Mouse (Mus musculus) left cerebral cortex, postnatal 10 days (tissue): ENCODE results near the gene Cttnbp2nl. TPM values are rescaled to one million over a fixed set of nuclear protein-coding genes. Genes with fewer than 3 reads are reported as not detected.

Experiments used
- DNase-seq, 2 experiments: peaks; one replicate each; pipeline ENCODE4 v3.0.0; 2021 to 2022; ENCODE audit warnings: low spot score in 2 of 2, mixed read lengths in 1 of 2; ENCODE audit errors: extremely low spot score in 1 of 2
- intact Hi-C: fragments of 180-260 bp; cut with DNase I; formaldehyde crosslinking; loops from one replicate; pipeline ENCODE4 v1.15.1; 2025
- total RNA-seq, 2 experiments: library from RNA; stranded (reverse); gene quantifications; 2 replicates each; pipeline ENCODE4 v1.2.3; 2021

The Cttnbp2nl gene
- total RNA-seq, 2 experiments from 2014 or later, result 38.7 to 42.7 TPM

DNA sequence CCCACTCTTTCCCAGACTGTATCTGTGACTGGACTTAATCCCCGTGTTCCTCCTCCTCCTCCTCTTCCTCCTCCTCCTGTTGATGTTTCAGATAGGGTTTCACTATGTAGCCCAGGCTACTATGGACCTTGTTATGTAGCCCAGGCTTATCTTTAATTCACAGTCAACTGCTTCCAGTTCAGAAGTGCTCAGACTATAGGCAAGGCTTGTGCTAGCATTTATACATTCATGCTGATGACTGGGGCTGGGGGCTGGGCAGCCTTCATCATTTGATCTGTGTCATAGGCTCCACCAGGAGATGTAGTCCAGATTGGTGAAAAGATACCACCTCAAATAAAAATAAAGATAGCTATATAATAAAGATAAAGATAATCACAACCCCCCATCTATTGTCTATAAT, 9.0 kb upstream of the Cttnbp2nl start:
- no peak for DNase-seq
- intact Hi-C loops, result no loop called here

DNA sequence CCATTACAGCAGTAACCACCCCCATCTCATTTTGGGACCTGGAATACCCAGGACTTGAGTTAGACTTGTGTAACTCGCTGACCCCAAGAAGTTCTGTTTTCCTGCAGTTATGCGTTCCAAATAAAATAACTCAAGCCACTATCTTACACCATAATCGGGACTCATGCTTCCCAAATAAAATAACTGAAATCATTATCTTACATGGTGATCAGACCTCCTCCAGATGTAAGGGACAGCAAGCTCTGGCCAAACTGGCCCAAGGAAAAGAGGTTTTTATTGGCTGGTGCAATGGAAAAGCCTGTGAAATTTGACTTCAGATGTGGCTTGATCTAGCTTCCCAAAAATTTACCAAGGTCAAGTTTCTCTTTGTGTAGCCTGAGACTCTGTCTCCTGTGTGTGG, 8.6 kb upstream of the Cttnbp2nl start:
- no peak for DNase-seq
- intact Hi-C loops, result no loop called here

DNA sequence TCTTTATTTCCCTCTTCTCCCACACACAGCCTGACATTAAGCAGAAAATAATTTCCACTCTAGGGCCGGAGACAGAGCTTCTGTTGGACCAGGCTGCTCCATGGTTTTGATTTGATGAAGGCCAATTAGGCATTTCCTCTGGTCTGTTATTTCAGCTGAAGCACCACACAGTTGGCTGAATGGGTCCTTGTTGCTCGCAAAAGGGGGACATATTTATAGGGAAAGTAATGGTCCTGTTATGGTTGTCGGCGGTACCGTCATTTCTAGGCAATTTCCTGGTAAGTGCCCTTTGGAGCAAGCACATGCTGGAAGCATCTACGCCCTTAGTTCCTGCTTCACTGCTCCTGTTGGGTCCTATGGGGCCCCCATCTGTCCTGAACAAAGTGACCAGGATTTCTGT, 8.0 kb upstream of the Cttnbp2nl start:
- intact Hi-C loops, result no loop called here
- no peak for DNase-seq

GRCm38 (mm10) chr3:105059911-105060310, 7.0 kb upstream of the Cttnbp2nl start:
- intact Hi-C loops, result no loop called here
- DNase-seq, result no peak

DNA sequence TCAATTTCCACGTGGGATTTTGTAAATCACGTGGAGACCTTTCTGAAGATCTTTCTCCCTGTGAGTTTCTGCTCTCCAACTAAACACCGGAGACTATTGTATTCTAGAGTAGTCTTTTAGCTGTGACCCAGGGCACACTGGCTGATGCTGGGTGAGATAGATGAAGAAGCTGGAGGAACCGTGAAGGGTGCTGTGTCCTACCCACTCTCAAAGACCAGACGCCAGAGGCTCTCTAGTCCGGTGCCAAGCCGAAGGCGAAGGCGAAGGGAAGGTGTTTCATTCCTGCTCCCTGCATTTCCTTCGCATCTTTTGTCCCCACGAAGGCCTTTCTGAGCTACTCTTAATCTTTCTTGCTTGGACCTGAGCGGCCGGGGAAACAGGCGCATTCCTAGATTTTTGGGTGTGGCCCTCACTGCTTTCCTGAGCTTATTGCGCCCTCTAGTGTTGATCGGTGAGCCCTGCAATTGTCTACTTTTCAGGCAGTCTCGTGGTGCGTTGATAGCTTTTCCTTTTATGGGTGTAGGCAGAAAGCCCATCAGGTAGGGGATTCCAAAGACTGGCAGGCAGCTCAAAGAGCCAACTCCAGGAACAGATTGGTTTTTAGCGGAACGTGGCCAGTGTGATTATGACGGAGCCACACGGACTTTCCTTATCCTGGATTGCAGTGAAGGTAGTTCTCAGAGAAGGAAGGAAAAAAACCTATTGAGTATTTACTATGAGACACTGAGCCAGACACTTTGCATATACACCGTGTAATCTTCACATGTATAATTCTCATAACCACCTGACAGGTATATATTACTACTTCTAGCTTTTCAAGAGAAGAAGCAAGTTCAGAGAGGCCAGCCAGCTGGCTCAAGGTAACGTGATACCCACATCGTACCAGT, 5.9 kb upstream of the Cttnbp2nl start:
- DNase-seq, result peak; percentile 85 to 87
- intact Hi-C loops, result no loop called here

DNA sequence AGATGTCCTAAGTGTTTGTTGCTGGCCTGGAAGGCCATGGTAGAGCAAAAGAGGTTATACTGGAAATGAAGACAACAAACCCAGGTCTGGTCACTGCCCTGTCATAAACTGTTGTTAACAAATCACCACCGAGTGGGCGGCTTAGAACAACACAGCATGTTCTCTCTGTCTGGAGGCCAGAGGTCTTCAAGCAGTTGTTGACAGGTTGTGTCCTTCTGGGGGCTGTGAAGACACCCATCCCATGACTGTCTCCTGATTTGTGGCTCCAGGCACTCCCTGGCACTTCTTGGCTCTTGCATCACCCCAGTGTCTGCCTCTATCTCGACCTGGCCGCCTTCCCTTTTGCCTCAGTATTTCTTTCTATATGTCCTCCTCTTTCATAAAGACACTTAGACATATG, 2.7 kb upstream of the Cttnbp2nl start:
- no peak for DNase-seq
- intact Hi-C loops, result loop anchor here (1.0 kb wide), 1 partner anchor 62 kb away; no protein-coding TSS in a partner anchor

DNA sequence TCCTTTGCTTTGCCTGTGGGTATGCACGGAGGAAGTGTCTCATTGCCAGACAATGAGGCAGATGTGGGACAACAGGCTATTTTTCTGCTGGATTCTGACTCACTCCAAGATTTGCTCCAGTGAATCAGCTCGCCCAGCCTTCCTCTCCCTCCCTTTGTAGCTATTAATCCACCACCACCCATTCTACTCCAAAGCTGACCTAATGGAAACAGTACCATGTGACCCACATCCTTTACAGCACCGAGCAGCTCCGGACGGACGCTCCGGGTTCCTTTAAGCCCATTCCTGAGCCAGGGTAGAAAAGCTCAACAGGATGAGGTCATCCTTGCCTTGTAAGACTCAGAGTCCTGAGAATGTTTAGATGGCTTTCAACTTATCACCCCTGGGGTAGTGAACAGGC, 2.0 kb upstream of the Cttnbp2nl start:
- peak in 1 of 2 experiments; percentile 67 for DNase-seq

DNA sequence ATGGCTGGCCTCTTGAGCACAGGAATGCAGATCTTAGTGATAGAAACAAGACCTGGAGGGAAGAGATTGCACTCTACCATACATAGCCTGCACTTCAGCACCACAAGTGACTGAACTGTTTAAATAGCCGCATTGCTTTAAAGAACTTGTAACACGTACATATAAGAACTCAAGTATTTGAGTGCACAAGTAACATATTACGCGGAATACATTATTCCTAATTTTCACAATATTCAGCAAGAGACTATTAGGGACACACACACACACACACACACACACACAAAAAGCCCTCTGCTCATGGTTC, 704 bp upstream of the Cttnbp2nl start:
- DNase-seq, result no peak
- intact Hi-C loops, result loop anchor here (5.0 kb wide), 1 partner anchor 186 kb away; no protein-coding TSS in a partner anchor

More for the DNA sequence above, 2.0 kb upstream of the Cttnbp2nl start:
- intact Hi-C loops, result loop anchor here (1.0 to 5.0 kb wide), 2 partner anchors 62 to 188 kb away; no protein-coding TSS in a partner anchor

DNA sequence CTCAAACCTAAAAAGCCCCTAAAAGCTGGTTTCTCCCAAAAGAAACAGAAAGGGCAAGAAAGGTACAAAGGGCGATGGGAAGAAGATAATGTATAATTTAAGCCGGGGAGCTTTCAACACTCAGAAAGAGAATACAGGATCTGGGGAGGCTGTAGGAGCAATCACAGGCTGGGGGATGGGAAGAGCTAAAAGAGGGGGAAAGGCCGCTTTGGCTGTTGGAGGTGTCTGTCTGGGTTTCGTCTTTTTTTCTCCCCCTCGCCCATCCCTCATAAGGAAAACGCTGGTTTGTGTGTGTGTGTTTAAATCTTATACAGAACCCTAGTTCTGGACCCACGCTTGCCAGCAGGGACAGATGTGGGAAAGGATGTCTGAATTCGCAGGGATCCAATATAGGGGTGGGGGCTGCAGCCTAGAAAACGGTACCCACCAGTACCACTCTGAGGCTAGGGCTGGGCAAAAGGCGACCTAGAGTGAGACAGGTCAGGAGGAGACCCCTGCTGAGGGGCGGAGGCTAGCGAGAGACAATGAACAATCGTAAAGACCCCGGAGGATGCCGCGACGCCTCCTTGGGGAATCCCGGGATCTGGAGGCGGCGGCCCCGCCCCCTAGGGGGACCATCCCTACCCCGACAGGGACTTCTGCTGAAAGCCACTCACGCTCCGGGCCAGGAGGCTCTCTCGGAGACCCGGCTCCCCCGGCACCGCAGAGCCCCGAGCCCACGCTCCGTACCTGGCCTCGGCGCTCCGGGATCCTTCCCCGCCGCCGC, 592 bp downstream of the Cttnbp2nl start:
- intact Hi-C loops, result loop anchor here (5.0 kb wide), 1 partner anchor 185 kb away; no protein-coding TSS in a partner anchor
- DNase-seq, result no peak

DNA sequence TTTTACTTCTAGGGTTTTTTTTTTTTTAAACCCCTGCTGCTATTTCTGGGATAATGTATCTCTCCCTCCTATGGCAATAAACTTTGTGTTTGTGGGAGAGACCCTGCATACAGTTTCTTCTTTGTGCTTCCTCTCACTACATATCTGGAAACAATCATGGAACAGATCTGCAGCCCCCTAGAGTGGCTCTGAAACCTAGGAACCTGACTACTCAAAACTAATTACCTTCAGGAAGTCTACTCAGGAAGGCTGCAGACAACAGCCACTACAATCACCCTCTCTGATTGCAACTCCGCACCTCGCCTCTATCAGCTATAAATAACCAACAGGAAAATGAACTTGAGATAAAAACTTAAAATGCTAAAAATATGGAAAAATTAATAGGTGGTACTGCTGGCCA, 1.8 kb downstream of the Cttnbp2nl start:
- no peak for DNase-seq

DNA sequence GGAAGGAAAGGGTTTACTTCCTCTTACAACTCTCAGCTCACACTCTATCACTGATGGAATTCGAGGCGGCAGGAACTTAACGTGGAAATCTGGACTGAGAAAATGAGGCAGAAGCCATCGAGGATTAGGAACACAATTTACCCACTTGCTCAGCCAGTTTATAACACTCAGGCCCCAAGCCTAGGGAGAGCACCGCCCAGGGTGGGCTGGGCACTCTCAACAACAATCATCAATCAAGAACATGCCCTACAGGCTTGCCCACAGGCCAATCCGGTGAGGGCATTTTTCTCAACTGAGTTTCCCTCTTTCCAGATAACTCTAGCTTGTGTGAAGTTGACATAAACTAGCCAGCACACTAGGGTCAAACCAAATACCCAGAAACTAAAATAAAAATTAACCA, 3.1 kb downstream of the Cttnbp2nl start:
- intact Hi-C loops, result loop anchor here (5.0 kb wide), 1 partner anchor 183 kb away; no protein-coding TSS in a partner anchor
- DNase-seq, result no peak

More for the DNA sequence above, 1.8 kb downstream of the Cttnbp2nl start:
- intact Hi-C loops, result loop anchor here (5.0 kb wide), 1 partner anchor 184 kb away; no protein-coding TSS in a partner anchor

- DNase-seq, result peak in 1 of 2 experiments; percentile 57
- intact Hi-C loops, result no loop called here
Measured at GRCm38 (mm10) chr3:105047616-105048015, 5.3 kb downstream of the Cttnbp2nl start.

DNA sequence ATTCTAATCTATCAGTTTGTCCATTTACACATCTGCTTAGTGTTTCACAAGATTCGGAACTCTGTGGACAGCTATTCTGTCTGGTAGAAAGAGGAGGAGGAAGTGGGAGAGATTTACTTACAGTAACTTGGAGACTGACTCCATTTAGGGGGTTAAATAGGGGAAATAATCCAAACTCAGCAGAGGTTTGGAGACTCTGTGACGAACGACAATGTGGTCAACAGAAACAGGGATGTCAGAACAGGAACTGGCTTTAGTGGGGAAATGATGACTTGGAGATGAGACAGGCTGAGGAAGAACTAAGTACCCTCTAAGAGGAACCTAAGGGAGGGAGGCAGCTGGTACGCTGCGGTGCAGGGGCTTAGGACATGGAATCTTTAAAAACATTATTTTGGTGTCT, 6.1 kb downstream of the Cttnbp2nl start:
- intact Hi-C loops, result no loop called here
- DNase-seq, result no peak

GRCm38 (mm10) chr3:105043746-105044145, 9.2 kb downstream of the Cttnbp2nl start:
- intact Hi-C loops, result no loop called here
- DNase-seq, result no peak

- intact Hi-C loops, result no loop called here
- no peak for DNase-seq
Measured at GRCm38 (mm10) chr3:105040983-105041625, 11.8 kb downstream of the Cttnbp2nl start.

GRCm38 (mm10) chr3:105040002-105040401, 12.9 kb downstream of the Cttnbp2nl start:
- DNase-seq, result no peak
- intact Hi-C loops, result no loop called here

- DNase-seq, result no peak
- intact Hi-C loops, result loop anchor here (5.0 kb wide), 1 partner anchor 35 kb away; no protein-coding TSS in a partner anchor
Measured at GRCm38 (mm10) chr3:105037240-105037770, 15.6 kb downstream of the Cttnbp2nl start.

GRCm38 (mm10) chr3:105036281-105036847, 16.6 kb downstream of the Cttnbp2nl start:
- intact Hi-C loops, result loop anchor here (5.0 kb wide), 1 partner anchor 34 kb away; no protein-coding TSS in a partner anchor
- peak in 1 of 2 experiments; percentile 44 for DNase-seq
